Mouse (Mus musculus) lung, postnatal 25 days (tissue): Measurements from ENCODE around the gene Nup85.
"Not testable (repeated sequence)": the region's sequence is repeated elsewhere in the genome, so short reads cannot be mapped to it uniquely, and the experiment has no call there.

Experiments used
- DNase-seq: peaks from one replicate; pipeline ENCODE4 v3.0.0; 2022; ENCODE audit warnings: low spot score

Gene Nup85

DNA sequence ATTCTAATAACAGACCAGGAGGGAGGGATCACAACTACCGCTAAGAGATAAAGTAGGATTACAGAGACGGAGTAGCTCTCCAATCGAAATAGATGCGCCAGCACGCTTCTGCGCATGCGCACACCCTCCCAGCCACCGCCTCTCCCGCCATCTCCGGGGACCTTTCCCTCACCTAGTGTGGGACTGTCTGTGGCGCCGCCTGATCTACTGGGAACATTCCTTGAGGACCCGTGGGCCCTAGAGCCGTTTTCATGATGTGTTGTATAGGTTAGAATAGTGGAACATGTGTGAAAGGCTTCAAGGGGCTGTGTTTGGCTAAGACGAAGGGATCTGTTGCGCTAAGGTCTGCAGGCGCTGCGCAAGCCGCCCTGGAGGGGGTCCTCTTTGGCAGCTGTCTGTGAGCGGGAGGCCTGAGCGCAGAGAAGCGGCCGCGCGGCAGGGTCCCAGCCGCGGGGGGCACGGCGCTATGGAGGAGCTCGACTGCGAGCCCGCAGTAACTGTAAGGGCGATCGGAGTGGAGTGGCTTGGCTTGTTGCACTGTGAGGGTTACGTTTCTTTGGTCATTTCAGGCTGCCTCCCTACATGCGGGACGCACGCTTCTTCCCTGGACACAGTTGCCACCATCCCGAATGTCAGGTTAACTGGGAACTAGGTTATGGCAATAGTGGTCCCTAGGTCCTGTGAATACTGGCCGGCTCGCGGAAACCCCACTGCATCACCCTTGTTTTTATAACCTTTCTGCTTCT lies at the start of gene Nup85:
Gene Nup85, plus strand, starts transcription at position 371 of the 746 bp plus-strand sequence.
- peak; percentile 96 for DNase-seq

DNA sequence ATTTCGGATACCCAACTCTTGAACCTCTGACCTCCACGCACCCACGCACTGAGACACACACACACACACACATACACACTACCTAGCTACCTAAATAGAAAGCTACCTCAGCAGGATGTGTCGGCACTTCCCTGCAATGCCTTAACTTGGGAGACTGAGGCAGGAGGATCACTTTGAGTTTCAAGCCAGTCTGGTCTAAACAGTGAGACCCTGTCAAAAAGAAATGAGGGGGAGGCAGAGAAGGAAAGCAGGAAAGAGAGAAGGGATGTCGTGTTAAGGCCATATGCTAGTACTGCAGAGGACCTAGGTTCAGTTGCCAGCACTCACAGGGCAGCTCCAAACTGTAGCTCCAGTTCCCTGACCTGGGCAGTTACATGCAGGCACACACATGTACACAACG lies 49.2 kb upstream of the Nup85 start:
- DNase-seq = no peak

DNA sequence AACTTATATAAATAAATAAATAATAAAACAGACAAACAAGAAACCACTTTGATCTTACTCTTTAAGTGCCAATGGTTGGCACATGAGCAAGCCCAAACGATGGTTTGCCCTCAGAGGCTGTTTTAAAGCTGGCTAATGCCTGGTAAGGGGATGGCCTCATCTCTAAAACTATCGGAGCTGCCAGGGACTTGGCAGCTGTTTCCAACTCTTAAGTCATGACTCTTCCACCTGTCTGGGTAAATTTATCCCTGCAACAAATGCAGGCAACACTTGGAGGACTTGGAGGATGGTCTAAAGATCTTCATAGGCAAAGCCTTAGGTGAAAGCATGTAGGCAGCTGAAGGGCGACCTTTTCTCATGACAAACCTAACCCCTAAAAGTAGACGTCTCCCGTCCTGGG lies 47.3 kb upstream of the Nup85 start:
- no peak for DNase-seq

DNA sequence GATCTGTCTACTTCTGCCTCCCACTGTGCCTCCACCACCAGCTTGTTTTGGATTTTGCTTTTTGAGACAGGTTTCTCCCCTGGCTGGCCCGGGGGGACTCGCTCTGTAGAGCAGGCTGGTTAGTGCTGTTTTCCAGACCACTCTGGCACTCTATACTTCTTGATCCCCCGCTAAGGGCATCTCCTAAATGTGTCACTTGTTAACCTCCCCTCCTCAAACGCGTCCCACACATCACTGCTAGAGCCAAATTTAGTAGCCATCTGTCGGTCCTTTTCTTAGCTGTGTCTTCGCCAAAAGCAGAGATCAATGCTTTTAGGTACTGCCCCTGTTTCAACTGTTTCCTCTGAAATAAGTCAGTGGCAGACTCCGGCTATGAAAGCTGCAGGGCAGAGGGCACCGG lies 45.5 kb upstream of the Nup85 start:
- no peak for DNase-seq

DNA sequence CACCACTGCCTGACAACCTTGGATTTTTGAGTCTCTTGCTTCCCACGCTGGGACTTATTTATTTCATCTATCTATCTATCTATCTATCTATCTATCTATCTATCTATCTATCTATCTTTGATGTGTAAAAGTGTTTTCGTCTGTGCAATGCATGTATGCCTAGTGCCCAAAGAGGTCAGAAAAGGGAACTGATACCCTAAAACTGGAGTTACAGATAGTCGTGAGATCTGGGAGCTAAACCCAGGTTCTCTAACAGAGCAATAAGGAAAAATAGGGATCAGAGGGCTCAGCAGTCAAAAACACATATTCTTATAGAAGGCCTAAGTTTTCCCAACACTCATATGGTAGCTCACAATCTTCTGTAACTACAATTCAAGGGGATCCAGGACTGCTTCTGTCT lies 44.7 kb upstream of the Nup85 start:
- no peak for DNase-seq

DNA sequence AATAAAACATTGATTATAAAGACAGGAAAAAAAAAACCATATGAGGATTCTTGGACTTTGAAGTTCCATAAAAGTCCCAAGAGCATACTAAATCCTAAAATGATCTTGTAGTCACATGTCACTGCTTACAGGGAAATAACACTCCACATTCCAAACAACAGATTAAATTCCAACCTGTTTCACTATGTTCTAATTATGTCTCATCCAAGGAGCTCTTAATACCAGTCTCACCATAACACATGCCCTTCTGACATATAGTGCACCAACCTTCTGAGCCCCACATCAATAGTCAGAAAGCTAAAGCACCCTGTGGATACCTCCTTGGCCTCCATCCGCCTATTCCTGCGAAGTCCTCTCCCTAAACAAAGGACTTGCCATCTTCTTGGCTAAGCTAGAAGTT lies 44.0 kb upstream of the Nup85 start:
- DNase-seq = no peak

DNA sequence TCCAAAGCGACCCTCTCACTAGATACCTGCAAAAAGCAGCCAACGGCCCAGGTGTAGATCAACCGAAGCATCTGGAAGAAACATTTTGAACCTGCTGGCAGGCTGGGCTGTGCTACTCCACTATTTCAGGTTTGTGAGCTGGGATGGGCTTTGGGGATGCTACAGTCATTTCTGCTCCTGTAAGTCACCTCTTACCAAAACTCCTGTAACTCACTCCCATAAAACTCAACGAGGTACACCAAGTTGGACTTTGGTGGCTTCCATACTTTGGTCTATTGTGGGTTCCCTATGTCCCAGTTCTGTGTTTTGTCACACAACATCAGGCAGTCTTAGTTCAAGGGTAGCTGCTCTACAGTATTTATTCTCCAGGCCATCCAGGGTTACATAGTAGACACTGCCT lies 43.2 kb upstream of the Nup85 start:
- no peak for DNase-seq

DNA sequence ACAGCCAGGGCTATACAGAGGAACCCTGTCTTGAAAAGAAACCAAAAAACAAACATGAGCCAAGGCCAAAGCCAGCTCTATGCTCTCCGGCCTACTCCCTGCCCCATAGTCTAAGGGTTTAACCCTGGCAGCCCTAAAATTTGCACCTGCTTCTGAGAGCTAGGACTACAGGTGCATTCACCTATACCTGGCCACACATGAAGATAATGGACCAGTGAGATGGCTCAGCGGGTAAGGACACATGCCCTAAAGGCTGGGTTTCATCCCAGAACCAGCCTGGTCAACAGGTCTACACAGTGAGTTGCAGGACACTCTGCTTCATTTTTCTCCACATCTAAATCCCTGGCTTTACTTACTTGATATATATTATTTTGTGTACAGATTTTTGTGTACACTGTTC lies 42.0 kb upstream of the Nup85 start:
- DNase-seq = no peak

DNA sequence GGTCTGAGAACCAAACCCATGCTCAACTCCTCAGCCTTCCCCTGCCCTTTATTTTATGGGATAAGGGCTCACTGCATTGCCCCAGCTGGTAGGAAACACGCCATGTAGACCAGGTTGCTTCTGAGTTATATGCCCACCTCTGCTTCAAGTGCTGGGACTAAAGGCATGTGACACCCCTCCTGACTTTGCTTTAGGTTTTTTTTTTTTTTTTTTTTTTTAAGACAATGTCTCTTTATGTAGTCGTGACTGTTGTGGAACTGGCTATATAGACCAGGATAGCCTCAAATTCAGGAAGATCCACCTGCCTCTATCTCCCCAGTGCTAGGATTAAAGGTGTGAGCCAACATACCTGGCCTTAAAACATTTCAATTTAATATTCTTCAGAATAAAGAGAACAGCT lies 41.5 kb upstream of the Nup85 start:
- no peak for DNase-seq

DNA sequence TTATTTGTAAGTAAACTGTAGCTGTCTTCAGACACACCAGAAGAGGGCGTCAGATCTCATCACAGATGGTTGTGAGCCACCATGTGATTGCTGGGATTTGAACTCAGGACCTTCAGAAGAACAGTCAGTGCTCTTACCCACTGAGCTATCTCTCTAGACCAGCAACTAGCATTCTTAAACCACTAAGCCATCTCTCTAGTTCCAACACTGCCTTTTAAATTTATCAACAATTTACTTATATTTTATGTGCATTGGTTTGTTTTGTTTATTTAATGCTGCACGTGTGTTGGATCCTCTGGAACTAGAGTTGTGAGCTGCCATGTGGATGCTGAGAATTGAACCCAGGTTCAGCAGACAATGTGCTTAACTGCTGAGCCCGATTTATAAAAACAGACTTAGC lies 37.8 kb upstream of the Nup85 start:
- DNase-seq = not testable (repeated sequence)

DNA sequence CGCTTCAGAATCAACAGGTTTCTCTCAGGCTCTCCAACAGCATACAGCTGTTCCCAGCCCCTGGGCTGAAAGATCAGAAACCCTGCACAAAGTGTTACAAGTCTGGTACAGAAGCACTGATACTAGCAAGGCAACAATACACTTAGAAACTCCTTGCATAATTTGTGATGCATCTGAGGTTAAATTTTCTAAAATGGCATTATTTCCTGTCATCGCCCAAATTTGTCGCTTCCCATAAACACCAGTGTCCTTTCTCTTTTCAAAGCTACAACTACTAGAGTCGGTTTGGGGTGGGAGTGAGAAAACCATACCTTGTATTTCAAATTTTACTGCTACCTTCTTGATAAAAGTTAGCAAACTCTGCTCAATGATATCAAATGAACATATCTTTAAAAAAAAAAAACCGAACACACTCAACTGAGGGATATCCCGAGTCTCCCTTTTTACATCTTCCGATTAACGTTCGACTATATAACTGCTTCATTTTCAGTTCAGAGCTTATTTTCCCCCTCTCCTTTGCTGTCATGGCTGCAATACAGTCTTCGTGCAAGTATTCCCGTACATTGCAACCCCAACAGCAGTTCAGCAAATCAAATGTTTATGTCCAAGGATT lies 29.4 kb upstream of the Nup85 start:
- DNase-seq = no peak

DNA sequence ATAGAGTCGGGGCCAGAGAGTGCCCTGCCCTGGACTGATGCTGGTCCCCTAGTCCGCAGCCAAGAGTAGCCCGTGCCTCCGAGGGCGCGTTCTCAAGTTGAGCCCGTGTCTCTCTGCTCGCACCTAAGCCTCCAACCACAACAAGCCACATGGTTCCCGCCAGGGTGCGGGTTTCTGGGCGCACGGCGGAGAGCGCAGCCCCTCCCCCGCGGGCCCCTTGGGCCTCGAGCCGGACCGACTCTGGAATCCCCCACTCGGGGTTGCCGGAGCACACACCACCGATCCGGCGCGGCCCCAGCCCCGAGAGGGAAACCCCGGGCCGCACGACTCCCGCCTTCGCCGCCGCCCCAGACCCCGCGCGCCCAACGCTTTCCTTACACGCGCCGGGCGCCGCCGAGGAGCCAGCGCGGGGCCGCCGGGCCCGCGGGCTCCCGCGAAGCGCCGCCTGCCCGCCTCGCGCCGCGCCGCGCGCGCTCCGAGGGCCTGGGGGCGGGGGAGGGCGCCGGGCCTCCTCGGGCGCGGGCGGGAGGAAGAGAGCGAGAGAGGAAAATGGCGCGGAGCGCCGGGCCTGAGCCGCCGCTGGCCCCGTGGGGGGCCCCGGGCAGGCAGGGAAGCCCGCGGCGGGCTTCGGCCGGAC lies 28.7 kb upstream of the Nup85 start:
- DNase-seq = peak; percentile 41

DNA sequence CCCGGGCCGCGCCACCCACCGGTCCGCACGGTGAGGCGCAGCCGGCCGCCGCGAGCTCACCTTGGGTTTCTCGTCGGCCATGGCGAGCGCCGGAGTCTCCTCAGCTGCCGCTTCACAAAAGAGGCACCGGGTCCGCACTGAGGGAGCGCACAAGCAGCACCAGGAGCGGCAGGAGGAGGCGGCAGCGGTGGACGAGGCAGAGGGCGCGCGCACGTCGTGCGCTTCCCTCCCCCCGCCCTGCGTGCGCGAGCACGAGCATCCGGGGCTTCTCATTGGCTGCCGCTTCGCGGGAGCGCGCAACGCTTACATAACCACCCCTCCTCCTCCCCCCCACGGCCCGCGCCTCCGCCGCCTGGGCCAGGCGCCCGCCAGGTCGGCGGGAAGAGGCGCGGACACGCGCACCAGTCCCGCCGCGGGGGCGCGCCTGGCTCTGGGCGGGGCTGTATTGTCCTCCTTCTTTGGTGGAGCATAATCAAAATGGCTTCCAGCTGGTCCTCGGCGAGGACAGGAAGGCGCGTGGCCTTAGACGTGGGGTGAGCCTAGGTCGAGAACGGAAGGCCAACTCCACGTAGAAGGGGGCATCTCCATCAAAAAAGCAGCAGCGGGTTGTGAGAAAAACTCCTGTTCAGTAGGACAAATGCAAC lies 28.1 kb upstream of the Nup85 start, which contains the start of gene Sumo2:
Gene Sumo2, minus strand, starts transcription at position 239 of the 644 bp plus-strand sequence.
- peak; percentile 97 for DNase-seq

DNA sequence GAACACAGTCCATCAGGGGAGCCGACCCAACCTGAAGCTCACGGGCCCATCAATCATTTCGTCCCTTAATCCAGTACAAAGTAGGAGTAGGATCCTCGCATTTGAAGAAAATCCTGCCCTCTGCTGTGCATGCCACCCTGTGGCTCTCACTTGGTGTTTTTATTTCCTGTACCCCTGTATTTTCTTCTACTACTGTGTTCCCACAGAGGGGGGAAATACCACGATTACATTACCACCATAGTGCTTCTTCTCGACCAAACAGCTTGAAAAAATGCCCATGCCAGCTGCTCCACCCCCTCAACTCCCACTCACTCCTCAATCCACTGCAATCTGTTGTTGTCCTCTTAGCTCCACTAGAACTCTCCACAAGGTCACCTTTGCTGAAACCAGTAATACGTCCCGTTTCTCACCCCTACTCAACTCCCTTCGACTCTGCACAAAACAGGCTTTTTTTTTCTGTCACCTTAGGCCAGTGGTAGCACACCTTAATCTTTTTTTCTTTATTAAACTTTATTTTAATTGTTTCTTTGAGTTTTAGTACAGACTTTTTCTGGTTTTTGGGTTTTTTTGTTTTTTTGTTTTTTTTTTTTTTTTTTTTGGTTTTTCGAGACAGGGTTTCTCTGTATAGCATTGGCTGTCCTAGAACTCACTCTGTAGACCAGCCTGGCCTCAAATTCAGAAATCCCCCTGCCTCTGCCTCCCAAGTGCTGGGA lies 27.2 kb upstream of the Nup85 start:
- DNase-seq = no peak

DNA sequence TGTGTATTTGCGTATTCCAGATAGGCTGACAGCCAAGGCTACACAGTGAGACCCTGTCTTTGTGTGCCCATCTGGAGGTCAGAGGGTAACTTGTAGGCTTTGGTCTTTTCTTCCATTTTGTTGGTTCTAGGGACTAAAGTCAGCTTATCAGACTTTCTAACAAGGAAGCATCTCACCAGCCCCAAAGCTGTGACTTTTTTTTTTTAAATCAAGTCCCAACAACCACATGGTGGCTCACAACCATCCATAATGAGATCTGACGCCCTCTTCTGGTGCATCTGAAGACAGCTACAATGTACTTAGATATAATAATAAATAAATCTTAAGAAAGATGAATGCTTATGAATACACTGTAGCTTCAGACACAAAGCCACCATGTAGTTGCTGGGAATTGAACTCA lies 26.2 kb upstream of the Nup85 start:
- no peak for DNase-seq

DNA sequence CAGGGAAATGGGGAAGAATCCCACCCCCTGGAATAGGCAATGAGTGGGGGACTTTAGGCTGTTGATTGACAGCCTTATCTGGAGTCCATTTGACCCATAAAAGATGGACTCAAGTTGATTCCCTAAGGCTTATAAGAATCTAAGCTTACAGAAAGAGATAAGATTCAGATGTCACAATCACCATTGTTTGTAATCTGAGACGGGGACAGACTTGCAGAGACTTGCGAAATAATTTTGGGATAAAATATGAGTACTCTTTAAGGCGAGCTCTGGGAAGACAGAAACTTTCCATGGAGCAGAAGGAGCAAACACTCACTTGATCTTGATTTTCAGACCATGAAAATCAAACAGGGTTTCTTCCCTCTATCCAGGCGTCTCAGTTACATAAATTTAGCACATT lies 20.7 kb upstream of the Nup85 start:
- no peak for DNase-seq

DNA sequence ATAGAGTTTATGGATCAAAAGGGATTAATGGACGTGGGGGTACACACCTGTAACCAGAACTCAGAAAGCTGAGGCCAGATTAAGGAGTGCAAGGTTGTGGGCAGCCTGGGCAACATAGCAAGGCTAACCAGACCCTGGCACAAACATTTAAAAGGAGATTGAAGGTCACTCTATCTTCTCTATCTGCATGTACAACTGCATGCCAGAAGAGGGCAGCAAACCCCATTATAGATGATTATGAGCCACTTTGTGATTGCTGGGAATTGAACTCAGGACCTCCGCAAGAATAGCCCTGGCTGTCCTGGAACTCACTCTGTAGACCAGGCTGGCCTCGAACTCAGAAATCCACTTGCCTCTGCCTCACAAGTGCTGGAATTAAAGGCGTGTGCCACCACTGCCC lies 11.5 kb upstream of the Nup85 start:
- DNase-seq = peak; percentile 14

DNA sequence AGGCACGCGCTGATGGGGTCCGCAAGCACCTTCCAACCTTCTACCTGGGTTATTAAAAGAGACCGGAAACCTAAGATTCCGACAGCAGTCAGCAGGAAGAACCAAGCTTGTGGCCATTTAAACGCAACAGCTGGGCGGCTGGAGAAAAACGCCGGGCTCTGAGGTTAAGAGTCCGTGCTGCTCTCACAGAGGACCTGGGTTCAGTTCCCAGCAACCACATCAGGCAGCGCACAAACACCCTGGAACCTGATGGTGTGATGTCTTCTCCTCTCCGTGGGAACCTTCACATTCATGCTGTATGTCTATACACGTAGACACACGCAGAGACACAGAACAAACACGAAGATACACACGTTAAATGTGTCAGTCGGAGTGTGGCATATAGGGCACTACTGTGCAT lies 8.5 kb upstream of the Nup85 start:
- no peak for DNase-seq

DNA sequence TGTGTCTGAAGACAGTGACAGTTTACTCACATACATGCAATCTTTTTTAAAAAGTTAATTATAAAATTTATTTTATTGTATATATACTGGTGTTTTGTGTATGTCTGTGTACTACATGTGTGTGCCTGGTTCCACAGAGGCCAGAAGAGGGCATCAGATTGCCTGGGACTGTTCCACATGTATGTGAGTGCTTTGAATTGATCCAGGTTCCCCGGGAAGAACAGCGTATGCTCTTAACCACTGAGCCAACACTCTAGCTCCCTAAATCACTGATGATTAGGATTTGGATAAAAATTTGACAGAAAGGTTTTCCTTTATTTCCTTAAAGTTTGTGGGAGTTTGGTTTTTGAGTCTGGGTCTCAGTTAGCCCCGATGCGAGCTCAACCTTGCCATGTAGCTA lies 828 bp upstream of the Nup85 start:
- no peak for DNase-seq

DNA sequence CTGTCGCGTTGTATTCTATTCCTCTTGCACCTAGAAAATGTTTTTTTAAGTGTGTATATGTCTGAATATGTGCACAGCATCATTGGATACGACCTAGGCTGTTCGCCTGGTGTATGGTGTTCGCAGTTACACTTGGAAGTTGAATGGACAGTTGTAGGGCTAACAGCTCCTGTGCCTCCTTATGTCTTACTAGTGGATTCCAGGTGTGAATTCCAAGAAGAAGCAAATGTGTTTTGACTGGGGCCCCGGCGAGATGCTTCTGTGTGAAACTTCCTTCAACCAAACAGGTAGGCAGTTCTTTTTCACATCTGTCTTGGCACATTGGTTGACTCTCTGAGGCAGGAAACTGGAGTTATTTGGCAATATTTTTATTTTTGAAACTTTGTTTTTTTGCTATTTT lies 727 bp downstream of the Nup85 start:
- DNase-seq = no peak

DNA sequence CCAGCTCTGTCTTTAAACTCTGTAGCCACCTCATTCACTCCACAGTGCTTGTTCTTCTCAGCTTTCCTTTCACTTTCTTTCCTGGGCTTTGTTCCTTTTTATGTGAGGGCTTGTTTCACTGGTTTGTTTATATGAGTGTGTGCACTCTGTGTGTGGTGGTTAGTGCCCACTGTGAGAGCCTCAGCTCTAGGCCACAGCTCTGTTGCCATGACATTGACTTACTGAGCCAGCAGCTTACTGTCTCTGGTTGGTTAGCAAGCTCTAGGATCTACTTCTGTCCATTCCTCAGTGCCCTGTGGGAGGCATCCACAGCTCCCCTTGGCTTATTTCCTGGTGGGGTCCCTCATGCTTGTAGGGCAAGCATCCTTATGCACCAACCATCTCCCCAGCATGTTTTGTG lies 14.8 kb downstream of the Nup85 start:
- DNase-seq = no peak

DNA sequence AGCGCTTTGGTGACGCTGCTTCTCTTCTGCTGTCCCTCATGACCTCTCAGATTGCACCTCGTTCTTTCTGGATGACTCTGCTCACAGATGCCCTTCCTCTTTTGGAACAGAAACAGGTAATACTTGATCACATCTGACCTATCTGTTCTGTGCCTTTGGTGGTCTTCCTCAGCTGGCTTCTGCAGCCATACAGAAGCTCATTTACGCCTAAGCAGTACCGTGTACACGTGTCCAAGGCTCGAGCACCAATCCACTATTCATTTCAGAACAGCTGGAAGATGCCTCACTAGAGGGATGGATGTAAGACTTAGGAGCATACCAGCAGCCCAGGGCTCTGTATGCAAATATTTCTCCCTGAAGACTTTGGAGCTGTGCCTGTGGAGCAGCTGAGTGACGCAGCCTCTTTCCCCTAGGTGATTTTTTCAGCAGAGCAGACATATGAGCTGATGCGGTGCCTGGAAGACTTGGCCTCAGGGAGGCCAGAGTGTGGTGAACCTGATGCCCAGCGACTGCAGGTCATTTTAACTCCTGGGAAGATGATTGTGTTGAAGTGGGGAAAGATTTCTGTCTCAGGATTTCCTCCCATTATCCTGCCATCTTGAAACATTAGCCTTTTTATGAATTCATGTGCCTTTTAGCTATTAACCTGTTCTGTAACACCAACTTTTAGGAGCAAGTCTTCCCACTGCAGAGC lies 18.8 kb downstream of the Nup85 start:
- DNase-seq = no peak
